Mouse (Mus musculus) forebrain, embryonic 16.5 days (tissue): Measurements from ENCODE around the gene Zc3h12d. TPM values are rescaled to one million over a fixed set of nuclear protein-coding genes. Genes with fewer than 3 reads are reported as not detected.

Experiments
- ATAC-seq: fragments of 200-750 bp; cut with Nextera tagmentation; 2 replicates; pipeline ENCODE4 v1.8.0; 2017; ENCODE audit warnings: mild to moderate bottlenecking, moderate library complexity
- H3K27ac ChIP-seq: fragments of 300-500 bp; sonication (generic); 2 replicates; pipeline ENCODE4 v1.5.1; 2014; ENCODE audit warnings: low read length, control low read depth
- H3K27me3 ChIP-seq: fragments of 300-500 bp; sonication (generic); replicated peaks from 2 replicates; pipeline ENCODE4 v1.6.1; 2014; ENCODE audit warnings: low read length; ENCODE audit not compliant: control insufficient read depth, insufficient read depth
- H3K36me3 ChIP-seq: fragments of 300-500 bp; sonication (generic); 2 replicates; pipeline ENCODE4 v1.6.1; 2014; ENCODE audit not compliant: control insufficient read depth, insufficient read depth
- H3K4me1 ChIP-seq: fragments of 300-500 bp; sonication (generic); replicated peaks from 2 replicates; pipeline ENCODE4 v1.6.1; 2014; ENCODE audit warnings: low read length; ENCODE audit not compliant: control insufficient read depth, insufficient read depth
- H3K4me2 ChIP-seq: fragments of 300-500 bp; sonication (generic); 2 replicates; pipeline ENCODE4 v1.6.1; 2014; ENCODE audit warnings: mild to moderate bottlenecking, low read length, control low read depth
- H3K4me3 ChIP-seq: fragments of 300-500 bp; sonication (generic); replicated peaks from 2 replicates; pipeline ENCODE4 v1.5.1; 2014; ENCODE audit warnings: mild to moderate bottlenecking, low read length, control low read depth
- H3K9ac ChIP-seq: fragments of 300-500 bp; sonication (generic); replicated peaks from 2 replicates; pipeline ENCODE4 v1.6.1; 2014; ENCODE audit warnings: low read depth, low read length, control low read depth
- H3K9me3 ChIP-seq: fragments of 300-500 bp; sonication (generic); 2 replicates; pipeline ENCODE4 v1.6.1; 2016; ENCODE audit warnings: low read length; ENCODE audit not compliant: control insufficient read depth
- WGBS: fragments of 180-500 bp; shearing (Covaris S2); extraction: QIAGEN DNeasy Blood & Tissue Kit; methylation state at CpG from one replicate; pipeline ENCODE4 v1.1.7; 2014; 5-methylcytosine and 5-hydroxymethylcytosine counted together
- polyA plus RNA-seq: library from polyadenylated mRNA; unstranded; fragments of >200 nt; fragmentation: Nextera tagmentation; extraction: Ambion mirVana; gene quantifications from 2 replicates; pipeline ENCODE4 v1.2.1, GENCODE M21; 2015

The Zc3h12d gene
- polyA plus RNA-seq, 1 experiment from 2014 or later = 0.08 TPM

GRCm38 (mm10) chr10:7836902-7837301 lies 4.6 kb downstream of the Zc3h12d start:
- H3K4me2 ChIP-seq = no peak overlapping the region
- H3K9ac ChIP-seq = no peak overlapping the region
- no peaks in the 10 kb centered on the region for H3K36me3 ChIP-seq
- H3K9me3 ChIP-seq = no peaks in the 10 kb centered on the region
- no peaks in the 10 kb centered on the region for H3K27me3 ChIP-seq
- no peaks in the 10 kb centered on the region for H3K4me1 ChIP-seq
- no peak for ATAC-seq
- H3K27ac ChIP-seq = no peak overlapping the region
- H3K4me3 ChIP-seq = no peak overlapping the region
- 84% methylated on average over 2 of the region's 2 CpGs for whole genome bisulfite sequencing

- H3K27ac ChIP-seq = no peak overlapping the region
- 86% methylated on average over 8 of the region's 8 CpGs for WGBS
- no peaks in the 10 kb centered on the region for H3K36me3 ChIP-seq
- no peak overlapping the region for H3K4me2 ChIP-seq
- no peak overlapping the region for H3K9ac ChIP-seq
- H3K9me3 ChIP-seq = no peaks in the 10 kb centered on the region
- no peaks in the 10 kb centered on the region for H3K27me3 ChIP-seq
- H3K4me3 ChIP-seq = no peak overlapping the region
- no peak for ATAC-seq
- no peaks in the 10 kb centered on the region for H3K4me1 ChIP-seq
These were observed 5.2 kb downstream of the Zc3h12d start for GRCm38 (mm10) chr10:7837446-7837845.

- no peak for ATAC-seq
- Histone ChIP-seq H3K9me3 (no peaks in the 10 kb centered on the region), H3K4me2 (no peak overlapping the region), H3K4me1 (no peaks in the 10 kb centered on the region), H3K27me3 (no peaks in the 10 kb centered on the region), H3K27ac (no peak overlapping the region), H3K9ac (no peak overlapping the region), H3K4me3 (no peak overlapping the region), H3K36me3 (no peaks in the 10 kb centered on the region)
- WGBS = 94% methylated on average over 8 of the region's 8 CpGs
These were observed 5.8 kb downstream of the Zc3h12d start for GRCm38 (mm10) chr10:7838036-7838435.

- ATAC-seq = no peak
- Histone ChIP-seq H3K27me3 (no peaks in the 10 kb centered on the region), H3K4me3 (no peak overlapping the region), H3K27ac (no peak overlapping the region), H3K4me2 (no peak overlapping the region), H3K9ac (no peak overlapping the region), H3K36me3 (no peaks in the 10 kb centered on the region), H3K9me3 (no peaks in the 10 kb centered on the region), H3K4me1 (no peaks in the 10 kb centered on the region)
- WGBS = 82% methylated on average over 5 of the region's 5 CpGs
These were observed 6.7 kb downstream of the Zc3h12d start for GRCm38 (mm10) chr10:7838874-7839421.

GRCm38 (mm10) chr10:7839551-7840352 lies 7.5 kb downstream of the Zc3h12d start:
- Histone ChIP-seq H3K4me3 (no peak overlapping the region), H3K4me2 (no peak overlapping the region), H3K27ac (no peak overlapping the region), H3K27me3 (no peaks in the 10 kb centered on the region), H3K9ac (no peak overlapping the region), H3K36me3 (no peaks in the 10 kb centered on the region), H3K4me1 (no peaks in the 10 kb centered on the region), H3K9me3 (no peaks in the 10 kb centered on the region)
- ATAC-seq = no peak
- 69% methylated on average over 22 of the region's 22 CpGs for WGBS

- H3K27me3 ChIP-seq = no peaks in the 10 kb centered on the region
These were observed 8.1 kb downstream of the Zc3h12d start for GRCm38 (mm10) chr10:7840353-7840733.

GRCm38 (mm10) chr10:7840785-7841184 lies 8.5 kb downstream of the Zc3h12d start:
- Histone ChIP-seq H3K27ac (no peak overlapping the region), H3K4me1 (no peaks in the 10 kb centered on the region), H3K36me3 (no peaks in the 10 kb centered on the region), H3K4me3 (no peak overlapping the region), H3K9me3 (no peaks in the 10 kb centered on the region), H3K9ac (no peak overlapping the region), H3K4me2 (no peak overlapping the region), H3K27me3 (no peaks in the 10 kb centered on the region)
- 50% methylated on average over 3 of the region's 3 CpGs for WGBS
- no peak for ATAC-seq

More at GRCm38 (mm10) chr10:7840353-7840733, 8.1 kb downstream of the Zc3h12d start:
- H3K27ac ChIP-seq = no peak overlapping the region
- no peak overlapping the region for H3K9ac ChIP-seq
- no peak for ATAC-seq
- no peaks in the 10 kb centered on the region for H3K4me1 ChIP-seq
- no peaks in the 10 kb centered on the region for H3K9me3 ChIP-seq
- no peaks in the 10 kb centered on the region for H3K36me3 ChIP-seq
- no peak overlapping the region for H3K4me2 ChIP-seq
- no peak overlapping the region for H3K4me3 ChIP-seq
- WGBS = 87% methylated on average over 2 of the region's 2 CpGs

- H3K4me3 ChIP-seq = no peak overlapping the region
- no peak for ATAC-seq
- H3K9me3 ChIP-seq = no peaks in the 10 kb centered on the region
- no peaks in the 10 kb centered on the region for H3K27me3 ChIP-seq
- no peak overlapping the region for H3K4me2 ChIP-seq
- no peak overlapping the region for H3K27ac ChIP-seq
- no peak overlapping the region for H3K9ac ChIP-seq
- no peaks in the 10 kb centered on the region for H3K36me3 ChIP-seq
- no peaks in the 10 kb centered on the region for H3K4me1 ChIP-seq
- WGBS = 77% methylated on average over 14 of the region's 14 CpGs
These were observed 9.4 kb downstream of the Zc3h12d start for GRCm38 (mm10) chr10:7841571-7842080.

- H3K27ac ChIP-seq = no peak overlapping the region
- no peaks in the 10 kb centered on the region for H3K36me3 ChIP-seq
- H3K4me2 ChIP-seq = no peak overlapping the region
- no peak overlapping the region for H3K4me3 ChIP-seq
- no peaks in the 10 kb centered on the region for H3K9me3 ChIP-seq
- no peaks in the 10 kb centered on the region for H3K4me1 ChIP-seq
- no peaks in the 10 kb centered on the region for H3K27me3 ChIP-seq
- 94% methylated on average over 4 of the region's 4 CpGs for WGBS
- H3K9ac ChIP-seq = no peak overlapping the region
- ATAC-seq = no peak
These were observed 10.9 kb downstream of the Zc3h12d start for GRCm38 (mm10) chr10:7843181-7843580.
